Mouse (Mus musculus): ENCODE results near the gene Aars2.

- TF ChIP-seq EP300 (IDR thresholded peaks at IDR 0.05) = no peak
- no peak for TF ChIP-seq CTCF (IDR thresholded peaks at IDR 0.05)
Observed at GRCm38 (mm10) chr17:45466701-45467100, 39.9 kb upstream of the Aars2 start.
